Mouse (Mus musculus) CD8-positive naive resting alpha-beta T cell, adult 2 months (primary cell): Measurements from ENCODE around the gene Rab4a.

Experiments used
- DNase-seq, 2 experiments: peaks; one replicate each; pipeline ENCODE4 v3.0.0; 2022; ENCODE audit warnings: low read depth in 2 of 2, low spot score in 2 of 2

Gene Rab4a

GRCm38 (mm10) chr8:123813173-123813891 is 7.5 kb downstream of the Rab4a start:
- DNase-seq, result no peak

DNA sequence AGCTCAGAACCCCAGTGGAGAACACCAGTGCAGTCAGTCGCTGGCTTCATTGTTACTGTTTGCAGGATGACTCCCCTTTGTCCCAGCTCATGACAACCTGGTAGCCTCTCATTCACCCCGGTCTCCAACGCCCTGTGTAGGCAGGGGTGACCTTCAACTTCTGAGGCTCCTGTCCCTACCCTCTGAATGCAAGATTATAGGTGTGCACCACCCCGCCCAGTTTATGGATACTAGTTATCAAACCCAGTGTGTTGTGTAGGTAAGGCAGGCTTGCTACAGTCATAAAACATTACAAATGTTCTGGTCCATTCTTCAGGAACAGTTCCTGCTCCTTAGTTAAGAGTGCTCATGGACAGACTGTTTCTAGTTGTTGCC is 8.1 kb downstream of the Rab4a start:
- no peak for DNase-seq

GRCm38 (mm10) chr8:123815325-123815724 is 9.5 kb downstream of the Rab4a start:
- DNase-seq, result no peak

DNA sequence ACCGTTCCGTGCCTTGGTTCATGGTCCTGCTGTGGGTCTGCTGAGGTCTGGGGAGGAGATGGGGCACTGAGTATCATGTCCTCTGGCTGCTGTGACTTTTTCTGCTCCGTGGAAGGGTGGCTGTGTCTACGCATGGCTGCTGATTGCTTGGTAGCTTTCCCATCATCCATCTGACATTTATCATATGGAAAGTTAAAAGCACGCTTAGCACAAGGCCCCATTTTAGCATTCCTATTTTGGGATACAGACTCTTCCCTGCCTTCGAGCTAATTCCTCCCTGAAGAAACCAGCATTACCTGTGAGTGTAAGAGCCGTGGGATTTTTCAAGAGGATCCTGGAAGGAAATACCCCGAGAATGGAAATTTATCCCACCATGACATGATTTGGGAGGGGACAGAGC is 11.2 kb downstream of the Rab4a start:
- DNase-seq, result no peak

DNA sequence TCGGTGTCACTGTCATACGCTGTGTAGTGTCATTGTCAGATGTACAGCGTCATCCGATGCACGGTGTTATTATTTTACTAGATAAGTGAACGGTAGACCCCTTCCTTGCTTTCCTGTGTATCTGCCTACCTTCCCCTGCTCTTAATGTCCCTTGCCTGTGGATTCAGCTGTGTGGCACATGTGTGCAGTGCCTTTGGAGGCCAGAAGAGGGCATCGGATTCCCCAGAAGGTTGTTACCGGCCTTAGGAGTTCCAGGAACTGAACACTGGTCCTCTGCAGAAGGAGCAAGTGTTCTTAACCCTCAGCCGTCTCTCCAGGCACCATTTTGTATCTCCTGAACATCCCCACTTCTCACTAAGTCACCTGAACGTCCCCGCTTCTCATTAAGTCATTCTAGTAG is 12.0 kb downstream of the Rab4a start:
- DNase-seq, result no peak

DNA sequence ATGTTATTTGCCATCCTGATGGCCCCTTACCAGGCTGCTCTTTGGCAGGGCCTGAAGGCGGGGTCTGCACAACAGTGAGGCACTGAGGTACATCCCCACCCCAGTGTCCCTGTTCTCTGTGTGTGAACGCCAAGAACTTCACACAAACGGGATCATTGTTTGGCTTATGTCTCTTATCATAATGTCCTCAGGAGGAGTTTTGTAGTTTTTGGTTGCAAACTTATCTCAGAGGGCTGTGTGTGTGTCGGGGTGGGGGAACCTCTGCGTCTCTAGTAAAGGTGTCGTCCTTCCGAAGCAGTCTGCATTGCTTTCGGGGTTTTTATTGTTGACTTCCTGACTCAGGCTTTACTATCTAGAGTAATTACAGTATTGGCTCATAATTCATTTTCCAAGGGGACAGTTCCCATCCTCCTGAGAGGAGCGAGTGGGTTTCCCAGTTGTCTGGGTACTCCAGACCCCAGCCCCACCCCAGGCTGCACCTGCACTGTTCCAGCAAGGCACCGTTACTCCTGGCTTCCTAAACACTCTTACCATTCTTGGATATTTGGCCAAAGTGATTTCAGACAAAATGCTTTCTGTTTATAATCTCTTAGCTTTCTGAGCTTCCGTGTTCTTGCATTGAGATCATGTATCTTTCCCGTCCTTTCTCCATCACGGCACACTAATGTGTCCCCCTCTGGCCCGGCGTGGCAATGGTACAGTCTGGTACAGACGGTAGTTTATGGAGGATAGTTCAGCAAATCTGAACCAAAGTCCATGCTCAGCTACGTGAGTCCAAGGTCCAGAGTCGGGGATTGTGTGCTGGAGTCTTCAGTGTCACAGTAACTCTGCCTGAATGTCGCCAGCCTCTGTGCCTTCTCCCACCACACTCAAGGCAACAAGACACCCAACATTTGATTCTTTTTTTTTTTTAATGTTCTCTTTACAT is 14.2 kb downstream of the Rab4a start:
- DNase-seq, result no peak

GRCm38 (mm10) chr8:123820780-123821179 is 15.0 kb downstream of the Rab4a start:
- no peak for DNase-seq

GRCm38 (mm10) chr8:123823111-123823510 is 17.3 kb downstream of the Rab4a start:
- no peak for DNase-seq

DNA sequence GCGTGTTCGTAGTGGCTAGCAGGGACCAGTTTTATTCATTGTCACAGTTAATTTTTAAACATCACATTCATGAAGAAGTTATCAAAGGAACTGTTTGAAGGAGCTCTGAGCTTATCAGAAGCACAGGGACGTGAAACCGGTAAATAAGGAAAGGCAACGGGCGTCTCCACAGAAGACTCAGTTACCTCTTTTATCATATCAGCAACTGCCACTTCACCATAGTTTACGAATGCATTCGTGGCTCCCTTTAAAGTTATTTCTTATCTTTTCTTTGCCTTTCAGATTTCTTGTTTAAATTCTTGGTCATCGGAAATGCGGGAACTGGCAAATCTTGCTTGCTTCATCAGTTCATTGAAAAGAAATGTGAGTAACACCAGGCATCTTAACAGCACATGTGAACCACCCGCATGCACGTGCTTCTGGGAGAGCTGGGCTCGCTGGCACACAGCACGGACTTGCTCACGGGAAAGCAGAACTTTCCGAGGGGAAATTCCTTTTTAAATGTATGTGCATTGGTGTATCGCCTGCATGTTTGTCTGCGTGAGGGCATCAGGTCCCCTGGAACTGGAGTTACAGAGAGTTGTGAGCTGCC is 17.8 kb downstream of the Rab4a start:
- no peak for DNase-seq

DNA sequence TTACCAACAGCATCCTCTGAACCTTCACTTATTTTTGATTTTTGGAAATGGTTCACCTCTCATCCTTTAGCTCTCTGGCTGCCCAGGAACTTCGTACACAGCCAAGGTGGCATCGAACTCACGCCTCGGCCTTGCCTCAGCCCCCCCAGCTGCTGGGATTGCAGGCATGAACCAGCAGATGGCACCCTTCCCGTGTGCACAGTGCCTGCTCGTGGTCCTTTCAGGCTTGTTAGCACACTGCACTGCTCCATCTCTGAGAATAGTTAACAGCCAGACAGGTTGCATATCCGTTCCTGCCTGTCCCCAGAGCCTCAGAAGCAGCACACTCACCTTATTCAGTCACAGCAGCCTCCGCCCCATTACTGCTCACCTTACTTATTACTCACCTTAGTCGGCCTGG is 20.2 kb downstream of the Rab4a start:
- no peak for DNase-seq

- DNase-seq, result no peak
Observed at GRCm38 (mm10) chr8:123826758-123827157, 21.0 kb downstream of the Rab4a start.

GRCm38 (mm10) chr8:123827523-123827922 is 21.7 kb downstream of the Rab4a start:
- no peak for DNase-seq

DNA sequence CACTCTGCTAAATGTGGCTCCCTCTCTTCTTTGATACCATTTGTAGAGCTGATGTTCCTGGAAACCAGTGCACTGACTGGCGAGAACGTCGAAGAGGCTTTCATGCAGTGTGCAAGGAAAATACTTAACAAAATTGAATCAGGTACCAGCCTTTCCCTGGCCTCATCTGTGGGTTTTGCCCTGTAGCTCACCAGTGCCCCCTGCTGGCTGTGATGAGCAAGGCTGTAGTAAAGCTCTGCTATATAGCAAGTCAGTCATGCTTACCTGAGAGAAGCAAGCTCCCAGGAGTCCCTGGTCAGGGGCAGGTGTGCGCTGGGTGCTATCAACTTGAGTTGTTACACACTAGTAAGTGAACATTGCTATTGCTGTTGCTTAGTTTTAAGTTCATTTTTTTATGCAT is 27.0 kb downstream of the Rab4a start:
- peak; percentile 50 to 60 for DNase-seq

GRCm38 (mm10) chr8:123835451-123835850 is 29.7 kb downstream of the Rab4a start:
- peak; percentile 60 to 67 for DNase-seq

- no peak for DNase-seq
Observed at GRCm38 (mm10) chr8:123836354-123836753, 30.6 kb downstream of the Rab4a start.

- no peak for DNase-seq
Observed at GRCm38 (mm10) chr8:123838496-123838895, 32.7 kb downstream of the Rab4a start.

DNA sequence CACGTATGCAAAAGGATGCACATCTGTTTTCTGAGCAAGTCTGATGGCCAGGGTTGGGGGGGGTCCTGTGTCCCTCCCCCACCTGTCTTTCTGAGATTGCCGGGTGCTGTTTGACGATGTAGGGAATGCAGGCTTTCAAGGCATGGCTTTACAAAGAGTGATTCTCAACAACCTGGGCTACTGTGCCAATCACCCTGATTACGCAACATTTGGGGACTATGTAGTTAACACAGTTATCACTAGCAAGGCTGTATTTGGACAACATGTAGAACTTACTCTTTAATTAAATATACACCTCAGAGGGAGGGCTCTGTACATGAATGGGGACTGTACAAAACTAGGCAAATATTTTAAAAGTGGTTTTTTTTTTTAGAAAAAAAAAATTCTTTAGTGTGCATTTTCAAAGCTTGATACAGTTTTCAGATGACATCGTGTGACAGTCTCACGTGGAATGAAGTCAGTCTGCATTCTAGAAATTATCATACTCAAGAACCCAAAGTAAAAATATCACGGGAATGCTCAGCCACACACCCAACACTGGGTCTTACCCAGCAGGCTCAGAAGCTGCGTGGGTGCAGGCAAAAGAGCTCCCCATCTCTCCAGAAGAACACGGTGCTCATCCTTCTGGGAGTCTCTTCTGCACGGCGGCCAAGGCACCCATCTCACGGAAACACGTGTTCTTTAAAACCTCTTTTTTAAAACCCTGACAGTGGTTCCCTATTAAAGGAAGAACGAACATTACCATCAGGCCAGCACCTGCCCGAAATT is 35.0 kb downstream of the Rab4a start:
- DNase-seq, result no peak

DNA sequence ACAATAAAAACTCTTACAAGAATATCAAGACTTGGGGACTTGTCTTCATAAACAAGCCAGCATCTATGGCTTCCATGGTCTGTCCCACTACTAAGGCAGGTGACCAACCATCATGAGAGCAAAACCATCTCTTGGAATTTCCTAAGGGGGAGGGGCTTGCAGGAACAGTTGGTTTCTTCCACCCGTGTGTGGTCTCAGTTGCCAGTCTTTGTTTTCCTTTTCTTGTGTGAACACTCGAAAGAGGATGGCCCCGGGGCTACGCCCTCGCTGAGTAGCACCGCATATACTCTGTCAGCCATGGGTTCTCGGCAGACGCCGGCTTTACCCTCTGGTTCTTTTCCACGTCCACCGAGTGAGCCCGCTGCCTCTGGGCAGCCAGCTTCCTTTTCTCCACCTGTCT is 36.3 kb downstream of the Rab4a start:
- no peak for DNase-seq

DNA sequence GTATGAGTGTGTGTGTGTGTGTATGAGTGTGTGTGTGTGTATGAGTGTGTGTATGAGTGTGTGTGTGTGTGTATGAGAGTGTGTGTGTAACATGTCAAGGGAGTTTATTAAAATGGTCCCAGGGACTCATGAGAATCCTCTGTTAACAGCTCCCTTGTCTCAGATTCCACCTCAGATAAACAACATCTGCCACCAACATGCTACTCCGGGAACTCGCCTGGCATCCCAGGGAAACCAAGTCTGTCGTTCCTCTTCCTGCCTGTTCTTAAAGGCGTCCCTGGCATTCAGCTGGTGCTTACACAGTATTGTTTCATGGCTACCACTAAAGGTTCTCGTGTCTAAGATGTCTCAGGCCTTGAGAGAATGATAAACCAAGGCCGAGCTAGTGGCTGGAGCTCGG is 38.6 kb downstream of the Rab4a start:
- DNase-seq, result no peak

DNA sequence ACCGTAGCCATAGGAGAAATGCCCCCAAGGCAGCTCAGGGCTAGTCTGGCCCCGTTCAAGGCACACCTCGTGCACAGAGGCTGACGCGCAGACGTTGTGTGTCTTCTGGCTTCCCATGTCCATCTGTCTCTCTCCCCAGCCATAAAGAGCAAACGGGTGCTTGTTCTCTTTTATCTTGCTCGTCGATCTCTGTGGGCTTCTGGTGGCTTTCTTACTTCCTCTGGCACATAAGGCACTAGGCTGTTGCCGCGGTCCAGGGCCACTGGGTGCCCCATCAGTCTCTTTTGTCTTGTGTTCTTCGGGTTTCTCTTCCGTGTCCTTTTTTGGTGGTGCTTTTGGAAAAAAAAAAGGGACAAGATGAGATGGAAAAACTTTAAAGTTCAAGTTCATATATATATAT is 39.3 kb downstream of the Rab4a start:
- no peak for DNase-seq

DNA sequence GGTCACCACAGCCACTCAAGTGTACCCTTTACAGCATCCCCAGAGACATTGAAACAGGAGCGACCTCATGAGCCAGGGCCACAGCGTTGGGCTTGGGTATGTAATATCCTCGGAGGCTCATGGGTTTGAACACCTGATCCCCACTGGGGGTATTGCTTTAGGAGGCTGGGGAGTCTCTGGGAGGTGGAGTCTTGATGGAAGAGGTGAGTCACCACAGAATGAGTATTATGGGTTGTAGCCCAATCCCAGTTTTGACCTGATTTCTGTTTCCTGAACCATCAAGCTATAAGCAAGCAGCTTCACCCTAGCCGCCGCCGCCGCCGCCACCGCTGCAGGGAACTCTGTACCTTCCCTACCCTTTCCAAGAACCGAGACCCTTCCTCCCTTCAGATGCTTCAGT is 40.2 kb downstream of the Rab4a start:
- DNase-seq, result no peak
